Mouse (Mus musculus) cerebellum, adult 11-12 months (tissue): Measurements from ENCODE around the gene Dbn1.

Experiments used
- DNase-seq: peaks from one replicate; pipeline ENCODE4 v3.0.0; 2022

Gene Dbn1

GRCm38 (mm10) chr13:55510332-55510667, 22.4 kb upstream of the Dbn1 start:
- DNase-seq: no peak

GRCm38 (mm10) chr13:55508531-55508930, 20.6 kb upstream of the Dbn1 start:
- DNase-seq: no peak

- no peak for DNase-seq
Measured at GRCm38 (mm10) chr13:55507877-55508276, 20.0 kb upstream of the Dbn1 start.

GRCm38 (mm10) chr13:55506697-55507096, 18.8 kb upstream of the Dbn1 start:
- DNase-seq: no peak

- DNase-seq: no peak
Measured at GRCm38 (mm10) chr13:55505810-55506209, 17.9 kb upstream of the Dbn1 start.

- DNase-seq: no peak
Measured at GRCm38 (mm10) chr13:55504390-55504789, 16.5 kb upstream of the Dbn1 start.

GRCm38 (mm10) chr13:55502405-55502804, 14.5 kb upstream of the Dbn1 start:
- no peak for DNase-seq

GRCm38 (mm10) chr13:55500575-55500974, 12.7 kb upstream of the Dbn1 start:
- DNase-seq: no peak

GRCm38 (mm10) chr13:55498906-55499305, 11.0 kb upstream of the Dbn1 start:
- no peak for DNase-seq

GRCm38 (mm10) chr13:55496661-55497060, 8.8 kb upstream of the Dbn1 start:
- no peak for DNase-seq

GRCm38 (mm10) chr13:55495702-55496101, 7.8 kb upstream of the Dbn1 start:
- no peak for DNase-seq

- peak; percentile 84 for DNase-seq
Measured at GRCm38 (mm10) chr13:55494883-55495621, 7.1 kb upstream of the Dbn1 start.

- no peak for DNase-seq
Measured at GRCm38 (mm10) chr13:55494257-55494656, 6.3 kb upstream of the Dbn1 start.

- no peak for DNase-seq
Measured at GRCm38 (mm10) chr13:55486916-55487577, 864 bp downstream of the Dbn1 start.

GRCm38 (mm10) chr13:55486029-55486794, 1.7 kb downstream of the Dbn1 start:
- DNase-seq: no peak

- DNase-seq: no peak
Measured at GRCm38 (mm10) chr13:55484520-55485088, 3.3 kb downstream of the Dbn1 start.

- DNase-seq: no peak
Measured at GRCm38 (mm10) chr13:55483593-55483992, 4.3 kb downstream of the Dbn1 start.

- no peak for DNase-seq
Measured at GRCm38 (mm10) chr13:55483071-55483470, 4.8 kb downstream of the Dbn1 start.

GRCm38 (mm10) chr13:55482542-55482941, 5.4 kb downstream of the Dbn1 start:
- DNase-seq: no peak

GRCm38 (mm10) chr13:55479929-55480328, 8.0 kb downstream of the Dbn1 start:
- DNase-seq: no peak

- DNase-seq: no peak
Measured at GRCm38 (mm10) chr13:55479008-55479407, 8.9 kb downstream of the Dbn1 start.

GRCm38 (mm10) chr13:55478036-55478435, 9.9 kb downstream of the Dbn1 start:
- DNase-seq: no peak

GRCm38 (mm10) chr13:55477492-55477891, 10.4 kb downstream of the Dbn1 start:
- no peak for DNase-seq

- DNase-seq: no peak
Measured at GRCm38 (mm10) chr13:55476256-55476655, 11.7 kb downstream of the Dbn1 start.
